ENCODE assay signal across 9 mouse cellular contexts in the genomic region with DNA sequence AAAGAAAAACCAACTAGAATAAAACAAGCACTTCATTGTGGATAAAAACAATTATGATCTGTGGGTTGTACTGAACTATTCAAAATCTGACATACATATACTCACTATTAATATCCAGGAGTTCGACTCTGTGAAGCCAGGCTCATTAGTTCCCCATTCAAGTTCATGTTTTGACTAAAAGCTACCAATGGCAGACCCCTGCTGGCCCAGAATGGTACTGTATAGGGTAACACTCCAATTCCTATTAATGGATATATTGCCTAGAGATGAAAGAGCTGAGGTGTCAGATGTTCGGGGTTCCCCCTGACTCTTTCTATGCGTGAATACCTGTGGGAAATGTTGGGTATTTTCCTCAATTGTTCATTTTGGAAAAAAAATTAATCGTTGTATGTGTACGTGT.
DNase-seq lines count a peak whose midpoint lies in the region; ATAC-seq and TF ChIP-seq lines count a peak whose summit lies in the region.
"Had no signal": no experiment of that assay in that cellular context is flagged by ENCODE, and none has a peak within 500 bp of the region (broad histone marks: within the 10 kb centered on the region; RNA-seq: fewer than 3 reads in every experiment).

No protein-coding gene starts in this region.

- H3K4me1 ChIP-seq in E14TG2a.4 (replicated peaks; ENCODE audit: low read depth, low read length), result peaks cover 14% of the 10 kb centered on the region
- no peaks in the 10 kb centered on the region; the same call in 1 of the 2 replicates for H3K4me1 ChIP-seq in forebrain, embryonic 14.5 days (ENCODE audit: control insufficient read depth, insufficient read depth, low read length)

- H3K27me3 ChIP-seq in E14TG2a.4 (ENCODE audit: insufficient read depth, low read length), result no peaks in the 10 kb centered on the region
- no peaks in the 10 kb centered on the region for H3K27me3 ChIP-seq in forebrain, embryonic 14.5 days (replicated peaks; ENCODE audit: control insufficient read depth, insufficient read depth, low read length)
- H3K27me3 ChIP-seq: neural tube, embryonic 13.5 days had no signal

- H3K27ac ChIP-seq in forebrain, embryonic 14.5 days (ENCODE audit: low read depth, low read length), result no peak overlapping the region
- H3K27ac ChIP-seq: neural tube, embryonic 13.5 days had no signal

- WGBS in forebrain, embryonic 14.5 days, result 49% methylated on average over 5 of the region's 5 CpGs

- H3K4me2 ChIP-seq in forebrain, embryonic 14.5 days (ENCODE audit: low read length), result no peak overlapping the region
- H3K4me2 ChIP-seq: neural tube, embryonic 13.5 days had no signal

- DNase-seq in B cell, adult 2 months, result peak; percentile 78 to 86
- DNase-seq in c-Kit-positive CD71-positive TER-119-positive erythroid progenitor cells, embryonic 14.5 days (ENCODE audit: low spot score), result peak; percentile 10
- peak; percentile 79 for DNase-seq in forebrain, embryonic 14.5 days (ENCODE audit: low spot score)
- peak; percentile 65 for DNase-seq in kidney, adult 9 months
- peak; percentile 23 to 45 for DNase-seq in lung, adult 18-20 months
- peak; percentile 29 for DNase-seq in ovary, postnatal 36 days (ENCODE audit: low spot score)
- peak; percentile 7 for DNase-seq in yolk sac, embryonic 10.5 days (ENCODE audit: low spot score)

- no peak overlapping the region for H3K4me3 ChIP-seq in E14TG2a.4 (replicated peaks; ENCODE audit: low read length)
- no peak overlapping the region for H3K4me3 ChIP-seq in forebrain, embryonic 14.5 days (ENCODE audit: low read depth, low read length)
- H3K4me3 ChIP-seq: neural tube, embryonic 13.5 days had no signal

- peak; percentile 81 for ATAC-seq in forebrain, embryonic 14.5 days

- H3K9me3 ChIP-seq in E14TG2a.4 (ENCODE audit: low read length), result no peaks in the 10 kb centered on the region
- H3K9me3 ChIP-seq in forebrain, embryonic 14.5 days (replicated peaks; ENCODE audit: control insufficient read depth, low read length), result no peaks in the 10 kb centered on the region
- H3K9me3 ChIP-seq: neural tube, embryonic 13.5 days had no signal

- peak; percentile 75 for TF ChIP-seq CTCF in E14TG2a.4 (conservative IDR thresholded peaks at IDR 0.05; ENCODE audit: low read length)

- no peaks in the 10 kb centered on the region for H3K36me3 ChIP-seq in E14TG2a.4 (ENCODE audit: insufficient read depth, low read length)
- H3K36me3 ChIP-seq in forebrain, embryonic 14.5 days (ENCODE audit: control insufficient read depth, insufficient read depth, low read length), result no peaks in the 10 kb centered on the region
- H3K36me3 ChIP-seq: neural tube, embryonic 13.5 days had no signal

- no peak overlapping the region for H3K9ac ChIP-seq in forebrain, embryonic 14.5 days (ENCODE audit: low read length)
- H3K9ac ChIP-seq: neural tube, embryonic 13.5 days had no signal

Comparison
In these comparisons a context has a peak if more than half of its experiments do, and no peak if none do; other contexts are left out.
1. DNase-seq: peak in every context shown above with its lines; median percentile 82 in B cell, adult 2 months; 79 in forebrain, embryonic 14.5 days; 65 in kidney, adult 9 months; 34 in lung, adult 18-20 months; 29 in ovary, postnatal 36 days; 10 in c-Kit-positive CD71-positive TER-119-positive erythroid progenitor cells, embryonic 14.5 days; 7 in yolk sac, embryonic 10.5 days.